Mouse (Mus musculus): ENCODE measurements around the gene Sema3a.

DNA sequence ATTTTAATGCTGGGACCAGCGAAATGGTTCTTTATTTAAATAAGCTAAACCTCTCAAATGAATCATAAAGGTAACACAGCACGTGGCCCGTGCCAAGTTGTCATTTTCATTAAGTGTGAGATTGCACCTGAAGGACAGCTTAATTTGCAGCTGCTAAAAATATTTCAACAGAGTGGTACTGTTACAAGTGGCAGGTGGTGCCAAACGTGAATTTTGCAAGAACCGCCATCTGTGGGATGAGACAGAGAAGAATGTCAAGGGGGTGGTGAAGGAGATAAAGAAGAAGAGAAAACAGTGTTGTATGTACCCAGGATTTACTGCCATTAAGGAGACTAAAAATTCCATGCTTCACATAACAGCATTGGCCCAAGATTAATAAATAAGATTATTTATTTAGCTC lies 423.9 kb downstream of the Sema3a start:
- TF ChIP-seq GATA1 (IDR thresholded peaks at IDR 0.05; ENCODE audit: borderline replicate concordance, low read length) (no peak), FLI1 (IDR thresholded peaks at IDR 0.05; ENCODE audit: low read length) (no peak)
